ENCODE assay signal across 8 mouse cellular contexts in genomic region chr13:23700786-23701520, GRCm38 (mm10). TPM values are rescaled to one million over a fixed set of nuclear protein-coding genes. Genes with fewer than 3 reads are reported as not detected.
DNase-seq lines count a peak whose midpoint lies in the region; ATAC-seq lines count a peak whose summit lies in the region.

No protein-coding gene starts in this region.

- no peaks in the 10 kb centered on the region for H3K36me3 ChIP-seq in forebrain, embryonic 12.5 days (replicated peaks)

- peak; percentile 90 for DNase-seq in ES-CJ7 (ENCODE audit: low read depth, low spot score)
- peak; percentile 74 for DNase-seq in c-Kit-negative CD71-positive TER-119-positive erythroid progenitor cells, embryonic 14.5 days (ENCODE audit: low read depth, low spot score)
- DNase-seq in heart, postnatal 14 days: peak; percentile 59 to 80
- peak; percentile 64 to 87 for DNase-seq in layer of hippocampus, adult 18-20 months (ENCODE audit: low spot score in 2 of 2)
- DNase-seq in lung, adult 18-20 months: peak; percentile 75 to 81
- peak; percentile 46 for DNase-seq in ovary, postnatal 36 days (ENCODE audit: low spot score)
- peak; percentile 76 to 79 for DNase-seq in thymus, postnatal 10 days (ENCODE audit: low spot score in 2 of 2)

- no peak overlapping the region for H3K27ac ChIP-seq in forebrain, embryonic 12.5 days

- intact Hi-C loops in heart, postnatal 14 days (cut with DNase I): loop anchor here (1.0 kb wide), 1 partner anchor 31 kb away; no protein-coding TSS in a partner anchor

- H3K9me3 ChIP-seq in forebrain, embryonic 12.5 days: no peaks in the 10 kb centered on the region

- WGBS in forebrain, embryonic 12.5 days: 32% methylated on average over 8 of the region's 8 CpGs

- no peak overlapping the region for H3K4me2 ChIP-seq in forebrain, embryonic 12.5 days

- H3K27me3 ChIP-seq in forebrain, embryonic 12.5 days: no peaks in the 10 kb centered on the region

- H3K9ac ChIP-seq in forebrain, embryonic 12.5 days: no peak overlapping the region

- no peak overlapping the region for H3K4me3 ChIP-seq in forebrain, embryonic 12.5 days (replicated peaks)

- ATAC-seq in forebrain, embryonic 12.5 days (ENCODE audit: low FRiP score): peak; percentile 31; the same call in 1 of the 2 replicates

- H3K4me1 ChIP-seq in forebrain, embryonic 12.5 days: 0 out of 2 replicates have a peak, but pooled peaks cover 7% of the 10 kb centered on the region

RNA-seq across cellular contexts. Expression of gene Hist1h4c, which starts 2.7 kb away (rescaled TPM):
- polyA plus RNA-seq in forebrain, embryonic 12.5 days (2016; fragmentation: Nextera tagmentation; extraction: Ambion mirVana): 6.1 and 9.8 TPM in 2 replicates
- 10 to 100 TPM; 62.9 to 77.3 TPM for total RNA-seq in heart, postnatal 14 days (2021)
- total RNA-seq in layer of hippocampus, adult 18-20 months (2021): 100 to 1,000 TPM; 104 to 112 TPM

RNA-seq across cellular contexts. Expression of gene Hist1h1t, which starts 5.3 kb away (rescaled TPM):
- not detected in 2 replicates for polyA plus RNA-seq in forebrain, embryonic 12.5 days (2016; fragmentation: Nextera tagmentation; extraction: Ambion mirVana)
- under 1 TPM; 0.31 to 0.32 TPM for total RNA-seq in heart, postnatal 14 days (2021)
- not detected for total RNA-seq in layer of hippocampus, adult 18-20 months (2021)

RNA-seq across cellular contexts. Expression of gene Hfe, which starts 9.7 kb away (rescaled TPM):
- 2.0 and 2.5 TPM in 2 replicates for polyA plus RNA-seq in forebrain, embryonic 12.5 days (2016; fragmentation: Nextera tagmentation; extraction: Ambion mirVana)
- total RNA-seq in heart, postnatal 14 days (2021): 10 to 100 TPM; 39.5 to 41.3 TPM
- total RNA-seq in layer of hippocampus, adult 18-20 months (2021): 1 to 10 TPM; 4.1 to 4.2 TPM

RNA-seq across cellular contexts. Expression of gene Hist1h2bc, which starts 17.0 kb away (rescaled TPM):
- polyA plus RNA-seq in forebrain, embryonic 12.5 days (2016; fragmentation: Nextera tagmentation; extraction: Ambion mirVana): 34.6 and 36.5 TPM in 2 replicates
- 10 to 100 TPM; 48.8 to 56.9 TPM for total RNA-seq in heart, postnatal 14 days (2021)
- total RNA-seq in layer of hippocampus, adult 18-20 months (2021): 10 to 100 TPM; 53.5 to 63.1 TPM

RNA-seq across cellular contexts. Expression of gene Hist1h2ac, which starts 17.2 kb away (rescaled TPM):
- 1.4 and 1.6 TPM in 2 replicates for polyA plus RNA-seq in forebrain, embryonic 12.5 days (2016; fragmentation: Nextera tagmentation; extraction: Ambion mirVana)
- total RNA-seq in heart, postnatal 14 days (2021): 1 to 10 TPM; 2.0 to 3.7 TPM
- 1 to 10 TPM; 2.3 to 3.4 TPM for total RNA-seq in layer of hippocampus, adult 18-20 months (2021)

Comparison
In these comparisons a context has a peak if more than half of its experiments do, and no peak if none do; other contexts are left out.
1. RNA of gene Hfe, which starts 9.7 kb away (total RNA-seq): 39.5 to 41.3 TPM in heart, postnatal 14 days; 4.1 to 4.2 TPM in layer of hippocampus, adult 18-20 months; every median in the first group is over 4 times any median in the second.
2. Peak in every context shown above with its lines, with median percentiles within 50 percentile points of each other: DNase-seq.